Mouse (Mus musculus) Patski (cell line): ENCODE measurements around the gene Slamf7. TPM values are rescaled to one million over a fixed set of nuclear protein-coding genes. Genes with fewer than 3 reads are reported as not detected.

ENCODE experiments used
- ATAC-seq: fragments of 100-300 bp; one replicate; pipeline ENCODE4 v1.8.0; 2021
- CTCF ChIA-PET: fragments of 350-600 bp; sonication (Branson Sonifier 250); formaldehyde crosslinking; loops from one replicate; lab custom pipeline; 2022; ENCODE audit warnings: inconsistent platforms; lab: Charles Lee
- POLR2A ChIA-PET: fragments of 350-600 bp; sonication (Branson Sonifier 250); formaldehyde crosslinking; loops from one replicate; lab custom pipeline; 2022; ENCODE audit warnings: antibody characterized with exemption, inconsistent platforms; lab: Charles Lee
- DNase-seq: peaks from one replicate; pipeline ENCODE4 v3.0.0-alpha.2; 2011; ENCODE audit warnings: low read depth, low spot score
- H3K27me3 ChIP-seq: fragments of 371-371 bp; one replicate; pipeline ENCODE4 v1.5.1; 2021
- CTCF ChIP-seq: fragments of 100-300 bp; IDR thresholded peaks from one replicate; pipeline ENCODE4 v1.5.1; 2021
- in situ Hi-C: fragments of 300-500 bp; cut with MboI; formaldehyde crosslinking; loops from 3 replicates; pipeline ENCODE4 v1.11.1; 2018; ENCODE audit warnings: low pct_unique_long_range_greater_than_20kb, mixed read lengths
- polyA plus RNA-seq: library from polyadenylated mRNA; unstranded; gene quantifications from one replicate; pipeline ENCODE4 v1.2.3, GENCODE M21; 2021

Gene Slamf7
- polyA plus RNA-seq, 1 experiment from 2014 or later = not detected

DNA sequence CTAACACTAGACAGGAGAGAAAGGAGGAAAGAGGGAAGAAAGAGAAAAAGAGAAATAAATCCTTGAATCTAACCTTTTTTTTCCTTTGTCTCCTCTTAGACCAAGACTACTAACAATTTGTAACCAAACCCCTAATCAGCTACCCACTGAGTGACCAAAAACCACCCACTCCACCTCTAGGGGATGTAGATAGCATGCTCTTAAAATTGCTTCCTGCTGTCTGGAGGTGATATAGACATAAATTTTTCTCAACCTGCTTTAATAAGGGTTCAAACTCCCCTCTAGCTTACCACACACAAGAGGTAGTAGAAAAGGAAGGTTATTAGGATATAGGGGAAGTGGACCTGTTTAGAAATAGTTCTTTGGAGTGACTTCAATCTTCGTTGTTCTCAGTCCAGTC is 14.3 kb upstream of the Slamf7 start:
- TF ChIP-seq CTCF = no peak
- in situ Hi-C loops = no loop called here
- CTCF ChIA-PET = no interaction called here
- POLR2A ChIA-PET = no interaction called here
- no peak for ATAC-seq
- H3K27me3 ChIP-seq = no peaks in the 10 kb centered on the region
- no peak for DNase-seq

DNA sequence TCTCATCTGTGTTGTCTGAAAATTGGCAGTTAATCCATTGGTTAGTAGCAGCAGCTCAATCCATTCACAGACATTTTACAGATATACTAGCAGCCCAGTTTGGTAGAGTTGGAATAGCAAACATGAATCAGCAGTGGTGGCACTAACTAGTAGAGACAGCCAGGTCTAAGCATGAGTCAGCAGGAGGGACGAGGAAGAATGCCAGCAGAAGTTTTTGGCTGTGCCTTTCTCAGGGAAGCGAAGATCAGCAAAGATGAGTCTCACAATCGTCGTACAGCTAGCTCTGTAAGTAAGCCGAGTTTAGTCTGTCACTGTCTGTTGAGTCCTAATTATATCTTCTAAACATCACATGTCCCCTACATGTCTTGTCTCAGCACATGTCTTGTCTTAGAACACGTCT is 13.5 kb upstream of the Slamf7 start:
- TF ChIP-seq CTCF = no peak
- DNase-seq = no peak
- ChIA-PET POLR2A (no interaction called here), CTCF (no interaction called here)
- no peak for ATAC-seq
- no peaks in the 10 kb centered on the region for H3K27me3 ChIP-seq
- in situ Hi-C loops = no loop called here

DNA sequence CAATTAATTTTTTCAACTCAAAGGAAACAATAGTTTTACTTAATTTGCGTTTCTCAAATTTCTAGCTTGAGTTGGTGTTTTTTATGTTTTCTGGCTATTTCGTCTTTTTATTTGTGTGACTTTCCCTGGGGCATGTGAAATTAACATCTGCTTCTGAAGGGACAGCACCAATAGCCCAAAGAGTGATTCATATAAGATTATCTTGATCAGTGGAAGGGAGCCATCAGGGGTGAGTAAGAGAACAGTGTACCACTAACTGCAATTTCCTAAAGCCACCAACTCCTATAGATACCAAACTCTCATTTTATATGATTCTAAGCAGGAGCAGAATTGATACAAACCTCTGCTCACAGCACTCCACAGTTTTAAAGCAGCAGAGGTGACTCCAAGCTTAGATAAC is 10.9 kb upstream of the Slamf7 start:
- H3K27me3 ChIP-seq = no peaks in the 10 kb centered on the region
- CTCF ChIA-PET = no interaction called here
- POLR2A ChIA-PET = no interaction called here
- in situ Hi-C loops = no loop called here
- DNase-seq (no peak), ATAC-seq (no peak)
- TF ChIP-seq CTCF = no peak

DNA sequence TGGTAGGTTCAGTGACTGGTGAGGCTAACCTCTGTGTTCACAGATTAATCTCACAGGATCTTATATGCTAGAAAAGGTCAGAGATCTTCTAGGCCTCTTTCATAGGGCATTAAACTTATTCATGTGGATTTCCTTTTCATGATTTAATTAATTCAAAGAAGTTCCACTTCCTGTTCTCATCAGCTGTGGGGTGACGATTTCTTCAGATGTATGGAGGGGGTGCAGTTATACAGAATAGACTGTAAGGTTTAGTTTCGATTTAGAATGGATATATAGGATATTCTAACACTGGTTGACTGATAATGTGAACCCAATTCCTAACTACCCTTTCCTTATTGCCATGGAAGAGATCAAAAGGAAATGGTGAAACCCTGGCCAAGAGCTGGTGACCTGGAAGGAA is 8.6 kb upstream of the Slamf7 start:
- ChIA-PET CTCF (no interaction called here), POLR2A (no interaction called here)
- DNase-seq (no peak), ATAC-seq (no peak)
- no peak for TF ChIP-seq CTCF
- no peaks in the 10 kb centered on the region for H3K27me3 ChIP-seq
- in situ Hi-C loops = no loop called here

DNA sequence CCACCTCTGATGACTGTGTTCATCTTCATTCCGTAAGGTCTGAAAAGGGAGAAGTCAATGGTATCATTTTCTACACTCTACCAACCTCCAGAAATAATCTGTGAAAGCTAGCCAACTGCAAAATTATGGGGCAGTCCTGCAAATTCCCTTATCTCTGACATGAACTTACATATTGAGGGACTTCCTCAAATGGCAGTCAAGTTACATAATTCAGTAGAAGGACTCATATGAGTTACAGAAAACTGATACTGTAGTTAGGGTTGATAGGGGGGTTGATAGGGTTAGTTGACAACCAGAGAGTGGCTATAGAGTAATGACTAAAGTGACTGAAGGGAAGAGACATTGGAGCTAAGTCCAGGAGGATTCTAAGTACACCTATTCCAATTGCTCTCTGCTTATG is 7.6 kb upstream of the Slamf7 start:
- in situ Hi-C loops = no loop called here
- CTCF ChIA-PET = no interaction called here
- ATAC-seq (no peak), DNase-seq (no peak)
- no peaks in the 10 kb centered on the region for H3K27me3 ChIP-seq
- POLR2A ChIA-PET = no interaction called here
- no peak for TF ChIP-seq CTCF

DNA sequence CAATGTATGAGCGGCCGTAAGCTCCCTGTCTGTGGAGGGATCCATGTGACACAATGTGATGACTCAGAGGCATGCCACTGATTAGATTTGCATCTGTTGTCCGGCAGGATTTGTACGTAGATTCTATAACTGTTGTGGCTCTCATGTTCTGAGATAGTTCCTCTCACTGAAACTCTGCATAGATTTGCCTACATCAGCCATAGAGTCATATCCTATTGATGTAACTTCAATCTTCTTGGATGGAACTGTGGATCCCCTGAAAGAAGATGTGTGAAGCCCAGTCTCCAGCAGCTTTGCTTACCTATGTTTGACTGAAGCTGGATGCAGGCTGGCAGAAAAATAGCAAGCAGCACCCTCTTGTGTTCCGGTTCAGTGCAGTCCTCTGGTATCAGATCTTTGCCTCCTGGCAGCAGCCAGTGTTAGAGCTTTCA is 5.7 kb upstream of the Slamf7 start:
- ChIA-PET POLR2A (no interaction called here), CTCF (interaction anchor here (1.6 kb wide), 1 partner anchor 45 kb away, joined by 3 read pairs; no protein-coding TSS in a partner anchor)
- in situ Hi-C loops = no loop called here
- TF ChIP-seq CTCF = no peak
- H3K27me3 ChIP-seq = no peaks in the 10 kb centered on the region
- DNase-seq = no peak
- no peak for ATAC-seq

DNA sequence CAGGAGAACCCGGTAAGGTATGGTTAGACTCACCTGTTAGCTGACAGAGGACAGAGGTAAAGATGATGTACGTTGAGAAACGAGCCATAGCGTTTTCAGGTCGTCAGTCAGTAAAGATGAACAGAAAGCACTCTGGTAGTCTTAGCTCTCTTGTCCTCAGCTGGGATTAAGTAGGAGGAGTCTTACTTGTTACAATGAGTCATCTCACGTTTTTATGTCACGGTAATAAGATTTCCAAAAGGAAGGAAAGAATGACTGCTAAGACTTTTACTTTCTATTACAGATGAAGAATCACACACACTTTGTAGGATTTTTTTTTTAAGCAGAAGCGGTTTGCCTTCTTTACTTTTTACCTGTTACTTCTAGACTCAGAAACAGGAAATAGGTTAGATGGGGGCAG is 4.0 kb downstream of the Slamf7 start:
- H3K27me3 ChIP-seq = no peaks in the 10 kb centered on the region
- POLR2A ChIA-PET = no interaction called here
- TF ChIP-seq CTCF = no peak
- DNase-seq (no peak), ATAC-seq (no peak)
- CTCF ChIA-PET = no interaction called here
- in situ Hi-C loops = no loop called here

DNA sequence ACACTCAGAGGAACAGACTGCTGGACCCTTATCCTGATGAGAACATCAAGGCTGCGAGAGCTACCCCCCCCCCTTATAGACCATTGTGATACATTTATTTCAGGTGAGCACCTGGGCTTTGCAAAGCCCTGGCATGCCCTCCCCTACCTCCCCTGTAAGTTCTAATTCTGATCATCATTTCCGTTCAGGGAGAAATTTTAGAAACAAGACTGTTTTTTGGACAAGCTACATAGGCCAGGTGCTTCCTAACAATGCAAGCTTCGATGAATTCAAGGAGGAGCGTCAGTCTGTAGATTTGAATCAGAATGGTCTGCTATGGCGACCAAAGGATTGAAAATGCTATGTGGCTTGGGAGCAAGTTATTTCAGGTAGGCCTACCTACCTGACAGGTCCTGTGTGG is 5.1 kb downstream of the Slamf7 start:
- ChIA-PET CTCF (no interaction called here), POLR2A (no interaction called here)

DNA sequence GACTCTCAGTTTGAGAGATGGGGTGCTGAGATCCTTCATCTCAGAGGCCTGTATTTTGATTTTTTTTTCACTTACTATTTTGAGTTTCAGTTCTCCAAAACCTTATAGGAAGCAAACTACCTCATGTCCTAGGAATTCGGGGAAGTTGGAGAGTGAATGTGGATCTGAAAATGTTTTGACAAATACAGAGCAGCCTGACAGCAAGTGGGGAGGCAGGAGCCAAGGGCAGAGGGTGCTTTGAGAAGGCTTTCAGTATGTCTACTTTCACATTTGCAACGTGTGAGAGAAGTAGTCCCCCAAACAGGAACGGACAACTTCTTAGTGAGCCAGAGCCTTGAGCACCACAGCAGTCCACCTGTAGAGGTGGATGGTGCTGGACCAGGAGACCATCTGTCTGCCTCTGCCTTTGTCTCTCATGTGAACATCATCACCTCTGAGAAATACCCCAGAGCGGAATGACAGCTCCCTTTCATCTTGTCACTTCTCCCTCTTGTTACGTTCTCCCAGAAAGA is 6.3 kb downstream of the Slamf7 start:
- CTCF ChIA-PET = no interaction called here
- H3K27me3 ChIP-seq = no peaks in the 10 kb centered on the region
- DNase-seq = no peak
- POLR2A ChIA-PET = no interaction called here
- ATAC-seq = no peak
- in situ Hi-C loops = no loop called here
- TF ChIP-seq CTCF = no peak

More for the DNA sequence above, 5.1 kb downstream of the Slamf7 start:
- no peak for ATAC-seq
- H3K27me3 ChIP-seq = no peaks in the 10 kb centered on the region
- TF ChIP-seq CTCF = no peak
- in situ Hi-C loops = no loop called here
- no peak for DNase-seq

DNA sequence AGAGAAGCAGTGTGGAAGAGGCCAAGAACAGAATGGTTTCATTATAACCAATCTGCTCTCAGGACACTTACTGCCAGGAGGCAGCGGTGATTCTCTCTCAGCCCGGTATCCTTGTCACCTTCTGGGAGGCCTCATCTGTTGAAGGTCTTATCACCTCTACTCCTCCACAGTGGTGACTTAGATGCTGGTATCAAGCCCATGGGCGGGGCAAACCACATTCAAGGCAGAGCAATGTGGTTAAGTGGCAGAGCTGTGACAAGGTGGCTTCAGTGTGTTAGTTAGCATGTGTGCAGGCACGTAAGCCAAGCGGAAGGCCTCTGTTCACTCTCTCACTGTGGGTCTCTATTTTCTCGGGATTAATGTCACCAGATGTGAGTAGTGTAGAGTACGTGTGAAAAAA is 9.2 kb downstream of the Slamf7 start:
- H3K27me3 ChIP-seq = no peaks in the 10 kb centered on the region
- ATAC-seq (no peak), DNase-seq (no peak)
- ChIA-PET CTCF (no interaction called here), POLR2A (no interaction called here)
- TF ChIP-seq CTCF = no peak
- in situ Hi-C loops = no loop called here

DNA sequence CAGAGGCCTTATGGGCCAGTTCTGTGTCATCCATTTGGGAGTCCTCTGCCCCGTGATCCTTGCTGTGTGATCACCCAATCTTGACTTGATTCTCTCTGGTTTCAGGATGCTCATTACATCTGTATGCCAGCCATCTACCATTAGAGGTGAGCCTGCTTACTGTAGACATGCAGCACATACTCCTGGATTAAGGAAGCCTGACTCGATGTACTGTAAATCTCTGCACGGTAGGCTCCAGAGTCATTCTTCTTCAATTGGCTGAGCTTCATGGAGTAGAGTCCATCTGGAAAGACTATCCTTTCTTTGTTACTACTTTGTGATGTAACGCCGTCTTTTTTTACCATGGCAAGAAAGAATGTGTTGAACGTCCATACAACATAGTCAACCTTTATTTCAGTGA is 12.0 kb downstream of the Slamf7 start:
- TF ChIP-seq CTCF = no peak
- POLR2A ChIA-PET = no interaction called here
- CTCF ChIA-PET = no interaction called here
- no peaks in the 10 kb centered on the region for H3K27me3 ChIP-seq
- DNase-seq (no peak), ATAC-seq (no peak)
- in situ Hi-C loops = no loop called here

DNA sequence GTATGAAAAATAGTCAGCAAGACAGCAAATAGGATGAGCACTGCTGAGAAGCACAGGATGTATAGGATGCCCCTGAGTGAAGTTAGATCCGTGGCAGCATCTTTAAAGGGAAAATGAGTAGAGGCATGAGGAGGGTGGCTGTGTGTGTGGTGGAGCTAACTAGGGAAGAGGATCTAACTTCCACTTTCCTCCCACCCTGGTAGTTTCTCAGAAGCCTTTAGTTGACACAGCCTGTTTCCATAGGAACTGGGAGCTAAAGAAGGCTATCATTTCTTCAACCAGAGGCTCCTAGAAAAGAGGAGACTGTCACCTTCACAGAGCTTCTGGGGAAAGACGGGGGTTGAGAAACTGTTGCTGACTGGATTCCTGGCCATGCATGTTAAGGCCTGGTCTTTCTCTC is 14.1 kb downstream of the Slamf7 start:
- in situ Hi-C loops = no loop called here
- ChIA-PET POLR2A (no interaction called here), CTCF (no interaction called here)
- no peak for TF ChIP-seq CTCF
- H3K27me3 ChIP-seq = no peaks in the 10 kb centered on the region
- no peak for DNase-seq
- ATAC-seq = no peak
